Mouse (Mus musculus) activated CD4-positive, CD25-positive, alpha-beta regulatory T cell, adult 4 months (primary cell): ENCODE measurements at regions not wholly inside any gene's neighbourhood (a gene's known extent, or its start where the extent isn't known, plus 50 kb on each side); places are given as distances from the start of the nearest gene placed in this dataset.

Experiments
- ATAC-seq: one replicate; pipeline ENCODE4 v1.8.0; 2017

GRCm38 (mm10) chr10:44636786-44637185 is 108.5 kb upstream of the Prdm1 start:
- ATAC-seq: no peak

- ATAC-seq: no peak
These were observed 107.8 kb upstream of the Prdm1 start for GRCm38 (mm10) chr10:44636061-44636460.

GRCm38 (mm10) chr10:44631584-44631983 is 103.3 kb upstream of the Prdm1 start:
- no peak for ATAC-seq

- no peak for ATAC-seq
These were observed 102.2 kb upstream of the Prdm1 start for GRCm38 (mm10) chr10:44630485-44630884.

GRCm38 (mm10) chr10:44628387-44628786 is 100.1 kb upstream of the Prdm1 start:
- ATAC-seq: no peak

- no peak for ATAC-seq
These were observed 99.1 kb upstream of the Prdm1 start for GRCm38 (mm10) chr10:44627431-44627830.

GRCm38 (mm10) chr10:44625521-44625920 is 97.2 kb upstream of the Prdm1 start:
- ATAC-seq: no peak

- ATAC-seq: no peak
These were observed 87.3 kb upstream of the Prdm1 start for GRCm38 (mm10) chr10:44615586-44615985.

GRCm38 (mm10) chr10:44612571-44612970 is 84.3 kb upstream of the Prdm1 start:
- no peak for ATAC-seq

- ATAC-seq: no peak
These were observed 83.1 kb upstream of the Prdm1 start for GRCm38 (mm10) chr10:44611399-44611798.

GRCm38 (mm10) chr10:44609187-44609586 is 80.9 kb upstream of the Prdm1 start:
- ATAC-seq: no peak

- ATAC-seq: no peak
These were observed 79.1 kb upstream of the Prdm1 start for GRCm38 (mm10) chr10:44607334-44607851.

- ATAC-seq: no peak
These were observed 76.2 kb upstream of the Prdm1 start for GRCm38 (mm10) chr10:44604512-44604911.

GRCm38 (mm10) chr10:44603461-44603860 is 75.2 kb upstream of the Prdm1 start:
- no peak for ATAC-seq

- ATAC-seq: no peak
These were observed 73.2 kb upstream of the Prdm1 start for GRCm38 (mm10) chr10:44601550-44601949.

- ATAC-seq: no peak
These were observed 71.6 kb upstream of the Prdm1 start for GRCm38 (mm10) chr10:44599964-44600334.

GRCm38 (mm10) chr10:44599331-44599963 is 71.1 kb upstream of the Prdm1 start:
- ATAC-seq: no peak

GRCm38 (mm10) chr10:44598615-44599014 is 70.3 kb upstream of the Prdm1 start:
- ATAC-seq: no peak

GRCm38 (mm10) chr10:44595932-44596331 is 67.6 kb upstream of the Prdm1 start:
- no peak for ATAC-seq

GRCm38 (mm10) chr10:44589842-44590241 is 61.5 kb upstream of the Prdm1 start:
- no peak for ATAC-seq

- no peak for ATAC-seq
These were observed 61.1 kb upstream of the Prdm1 start for GRCm38 (mm10) chr10:44589352-44589751.

- no peak for ATAC-seq
These were observed 54.4 kb upstream of the Prdm1 start for GRCm38 (mm10) chr10:44582736-44583135.
